Mouse (Mus musculus) liver, embryonic 16.5 days (tissue): ENCODE results near the gene Stambpl1. TPM values are rescaled to one million over a fixed set of nuclear protein-coding genes. Genes with fewer than 3 reads are reported as not detected.

Source experiments
- ATAC-seq: fragments of 200-750 bp; cut with Nextera tagmentation; 2 replicates; pipeline ENCODE4 v1.8.0; 2017; ENCODE audit warnings: low read depth, mild to moderate bottlenecking, moderate number of reproducible peaks, moderate library complexity
- H3K27ac ChIP-seq: fragments of 300-500 bp; sonication (generic); 2 replicates; pipeline ENCODE4 v1.5.1; 2014; ENCODE audit warnings: mild to moderate bottlenecking, low read length
- H3K27me3 ChIP-seq: fragments of 300-500 bp; sonication (generic); 2 replicates; pipeline ENCODE4 v1.6.1; 2014; ENCODE audit warnings: low read depth, low read length, mixed read lengths; ENCODE audit not compliant: control insufficient read depth, insufficient read depth
- H3K36me3 ChIP-seq: fragments of 300-500 bp; sonication (generic); 2 replicates; pipeline ENCODE4 v1.6.1; 2014; ENCODE audit warnings: mild to moderate bottlenecking; ENCODE audit not compliant: control insufficient read depth, insufficient read depth
- H3K4me1 ChIP-seq: fragments of 300-500 bp; sonication (generic); 2 replicates; pipeline ENCODE4 v1.6.1; 2014; ENCODE audit warnings: low read depth, low read length, mixed read lengths; ENCODE audit not compliant: control insufficient read depth
- H3K4me2 ChIP-seq: fragments of 300-500 bp; sonication (generic); 2 replicates; pipeline ENCODE4 v1.6.1; 2014; ENCODE audit warnings: low read depth, low read length, mixed read lengths
- H3K4me3 ChIP-seq: fragments of 300-500 bp; sonication (generic); 2 replicates; pipeline ENCODE4 v1.5.1; 2014; ENCODE audit warnings: low read depth, mild to moderate bottlenecking, low read length
- H3K9ac ChIP-seq: fragments of 300-500 bp; sonication (generic); 2 replicates; pipeline ENCODE4 v1.6.1; 2014; ENCODE audit warnings: low read depth, low read length
- H3K9me3 ChIP-seq: fragments of 300-500 bp; sonication (generic); replicated peaks from 2 replicates; pipeline ENCODE4 v1.6.1; 2016; ENCODE audit warnings: low read length; ENCODE audit not compliant: control insufficient read depth
- WGBS: fragments of 180-500 bp; shearing (Covaris S2); extraction: QIAGEN DNeasy Blood & Tissue Kit; methylation state at CpG from one replicate; pipeline ENCODE4 v1.1.7; 2014; ENCODE audit not compliant: insufficient replicate concordance; 5-methylcytosine and 5-hydroxymethylcytosine counted together
- polyA plus RNA-seq: library from polyadenylated mRNA; unstranded; fragments of >200 nt; fragmentation: Nextera tagmentation; extraction: Ambion mirVana; gene quantifications from 2 replicates; pipeline ENCODE4 v1.2.1, GENCODE M21; 2015

The Stambpl1 gene
- polyA plus RNA-seq, 1 experiment from 2014 or later = 6.2 TPM

- no peak overlapping the region for H3K9ac ChIP-seq
- H3K9me3 ChIP-seq = no peaks in the 10 kb centered on the region
- no peak overlapping the region for H3K4me3 ChIP-seq
- H3K4me1 ChIP-seq = no peaks in the 10 kb centered on the region
- no peak overlapping the region for H3K4me2 ChIP-seq
- no peak for ATAC-seq
- H3K36me3 ChIP-seq = no peaks in the 10 kb centered on the region
- H3K27ac ChIP-seq = no peak overlapping the region
- H3K27me3 ChIP-seq = no peaks in the 10 kb centered on the region
Measured at GRCm38 (mm10) chr19:34169121-34169520, 22.9 kb upstream of the Stambpl1 start.

GRCm38 (mm10) chr19:34171167-34171566 is 20.9 kb upstream of the Stambpl1 start:
- H3K9ac ChIP-seq = no peak overlapping the region
- no peak overlapping the region for H3K27ac ChIP-seq
- 40% methylated on average over 3 of the region's 3 CpGs for WGBS
- no peak for ATAC-seq
- H3K9me3 ChIP-seq = no peaks in the 10 kb centered on the region
- H3K36me3 ChIP-seq = no peaks in the 10 kb centered on the region
- no peaks in the 10 kb centered on the region for H3K27me3 ChIP-seq
- H3K4me3 ChIP-seq = no peak overlapping the region
- no peaks in the 10 kb centered on the region for H3K4me1 ChIP-seq
- H3K4me2 ChIP-seq = no peak overlapping the region

- H3K36me3 ChIP-seq = no peaks in the 10 kb centered on the region
- no peaks in the 10 kb centered on the region for H3K9me3 ChIP-seq
- no peak overlapping the region for H3K4me2 ChIP-seq
- H3K4me1 ChIP-seq = no peaks in the 10 kb centered on the region
- H3K4me3 ChIP-seq = no peak overlapping the region
- no peak for ATAC-seq
- H3K27ac ChIP-seq = no peak overlapping the region
- WGBS = 46% methylated on average over 3 of the region's 3 CpGs
- no peaks in the 10 kb centered on the region for H3K27me3 ChIP-seq
- no peak overlapping the region for H3K9ac ChIP-seq
Measured at GRCm38 (mm10) chr19:34174004-34174403, 18.0 kb upstream of the Stambpl1 start.

- Histone ChIP-seq H3K27me3 (no peaks in the 10 kb centered on the region), H3K9ac (no peak overlapping the region), H3K4me3 (no peak overlapping the region), H3K4me2 (no peak overlapping the region), H3K4me1 (no peaks in the 10 kb centered on the region), H3K36me3 (no peaks in the 10 kb centered on the region), H3K9me3 (no peaks in the 10 kb centered on the region), H3K27ac (no peak overlapping the region)
- WGBS = 64% methylated on average over 4 of the region's 4 CpGs
- ATAC-seq = no peak
Measured at GRCm38 (mm10) chr19:34179136-34179535, 12.9 kb upstream of the Stambpl1 start.

- H3K4me3 ChIP-seq = no peak overlapping the region
- no peaks in the 10 kb centered on the region for H3K36me3 ChIP-seq
- H3K9ac ChIP-seq = no peak overlapping the region
- WGBS = 45% methylated on average over 2 of the region's 2 CpGs
- H3K4me1 ChIP-seq = no peaks in the 10 kb centered on the region
- no peaks in the 10 kb centered on the region for H3K9me3 ChIP-seq
- no peak for ATAC-seq
- no peak overlapping the region for H3K27ac ChIP-seq
- no peak overlapping the region for H3K4me2 ChIP-seq
- no peaks in the 10 kb centered on the region for H3K27me3 ChIP-seq
Measured at GRCm38 (mm10) chr19:34180316-34180715, 11.7 kb upstream of the Stambpl1 start.

- H3K4me1 ChIP-seq = no peaks in the 10 kb centered on the region
- no peak overlapping the region for H3K4me2 ChIP-seq
- H3K27ac ChIP-seq = no peak overlapping the region
- ATAC-seq = no peak
- WGBS = 61% methylated on average over 3 of the region's 3 CpGs
- no peaks in the 10 kb centered on the region for H3K27me3 ChIP-seq
- H3K9me3 ChIP-seq = no peaks in the 10 kb centered on the region
- H3K4me3 ChIP-seq = no peak overlapping the region
- H3K36me3 ChIP-seq = no peaks in the 10 kb centered on the region
- no peak overlapping the region for H3K9ac ChIP-seq
Measured at GRCm38 (mm10) chr19:34181234-34181633, 10.8 kb upstream of the Stambpl1 start.

GRCm38 (mm10) chr19:34182490-34182889 is 9.5 kb upstream of the Stambpl1 start:
- H3K4me2 ChIP-seq = no peak overlapping the region
- no peaks in the 10 kb centered on the region for H3K9me3 ChIP-seq
- 63% methylated on average over 5 of the region's 5 CpGs for WGBS
- no peak overlapping the region for H3K27ac ChIP-seq
- H3K27me3 ChIP-seq = no peaks in the 10 kb centered on the region
- no peak overlapping the region for H3K4me3 ChIP-seq
- H3K9ac ChIP-seq = no peak overlapping the region
- H3K36me3 ChIP-seq = no peaks in the 10 kb centered on the region
- ATAC-seq = no peak
- no peaks in the 10 kb centered on the region for H3K4me1 ChIP-seq

GRCm38 (mm10) chr19:34186845-34187244 is 5.2 kb upstream of the Stambpl1 start:
- H3K4me1 ChIP-seq = no peaks in the 10 kb centered on the region
- H3K4me3 ChIP-seq = no peak overlapping the region
- no peak overlapping the region for H3K4me2 ChIP-seq
- WGBS = 64% methylated on average over 4 of the region's 4 CpGs
- H3K36me3 ChIP-seq = no peaks in the 10 kb centered on the region
- no peaks in the 10 kb centered on the region for H3K9me3 ChIP-seq
- no peak overlapping the region for H3K27ac ChIP-seq
- no peak for ATAC-seq
- H3K27me3 ChIP-seq = no peaks in the 10 kb centered on the region
- no peak overlapping the region for H3K9ac ChIP-seq

GRCm38 (mm10) chr19:34191645-34192007 is 403 bp upstream of the Stambpl1 start:
- no peak overlapping the region for H3K27ac ChIP-seq
- H3K27me3 ChIP-seq = no peaks in the 10 kb centered on the region
- no peaks in the 10 kb centered on the region for H3K9me3 ChIP-seq
- peaks cover 4% of the 10 kb centered on the region for H3K4me1 ChIP-seq
- peak overlapping the region; percentile 69 for H3K4me3 ChIP-seq
- WGBS = 33% methylated on average over 10 of the region's 10 CpGs
- peak overlapping the region; percentile 81 for H3K4me2 ChIP-seq
- no peak overlapping the region for H3K9ac ChIP-seq
- ATAC-seq = no peak
- H3K36me3 ChIP-seq = no peaks in the 10 kb centered on the region

GRCm38 (mm10) chr19:34193149-34193548 is 1.1 kb downstream of the Stambpl1 start:
- H3K27ac ChIP-seq = no peak overlapping the region

More at GRCm38 (mm10) chr19:34193149-34193548, 1.1 kb downstream of the Stambpl1 start:
- H3K9ac ChIP-seq = peak overlapping the region; percentile 51
- ATAC-seq = no peak
- no peaks in the 10 kb centered on the region for H3K27me3 ChIP-seq
- H3K4me3 ChIP-seq = peak overlapping the region; percentile 69
- H3K9me3 ChIP-seq = no peaks in the 10 kb centered on the region
- H3K4me1 ChIP-seq = peaks cover 6% of the 10 kb centered on the region
- H3K36me3 ChIP-seq = no peaks in the 10 kb centered on the region
- 3% methylated on average over 9 of the region's 9 CpGs for WGBS
- peak overlapping the region; percentile 81 for H3K4me2 ChIP-seq
